Mouse (Mus musculus) kidney, postnatal 0 days (tissue): Measurements from ENCODE around the gene Ahcy. TPM values are rescaled to one million over a fixed set of nuclear protein-coding genes. Genes with fewer than 3 reads are reported as not detected.

Experiments
- ATAC-seq: fragments of 200-750 bp; cut with Nextera tagmentation; replicated peaks from 2 replicates; pipeline ENCODE4 v1.8.0; 2017; ENCODE audit warnings: low read depth, moderate number of reproducible peaks, moderate TSS enrichment, moderate library complexity; ENCODE audit not compliant: low FRiP score
- DNase-seq: peaks from one replicate; pipeline ENCODE4 v3.0.0-alpha.2; 2016; ENCODE audit warnings: low spot score
- H3K27ac ChIP-seq: fragments of 300-500 bp; sonication (generic); 2 replicates; pipeline ENCODE4 v1.5.1; 2014; ENCODE audit warnings: mild to moderate bottlenecking
- H3K27me3 ChIP-seq: fragments of 300-500 bp; sonication (generic); 2 replicates; pipeline ENCODE4 v1.6.1; 2014; ENCODE audit warnings: low read length, mixed read lengths; ENCODE audit not compliant: insufficient read depth
- H3K36me3 ChIP-seq: fragments of 300-500 bp; sonication (generic); 2 replicates; pipeline ENCODE4 v1.6.1; 2014; ENCODE audit warnings: low read length, mixed read lengths; ENCODE audit not compliant: insufficient read depth
- H3K4me1 ChIP-seq: fragments of 300-500 bp; sonication (generic); replicated peaks from 2 replicates; pipeline ENCODE4 v1.6.1; 2014; ENCODE audit warnings: antibody characterized with exemption, low read length, mixed read lengths; ENCODE audit not compliant: insufficient read depth
- H3K4me2 ChIP-seq: fragments of 300-500 bp; sonication (generic); 2 replicates; pipeline ENCODE4 v1.6.1; 2014; ENCODE audit warnings: mild to moderate bottlenecking, low read length, moderate library complexity, mixed read lengths
- H3K4me3 ChIP-seq: fragments of 300-500 bp; sonication (generic); replicated peaks from 2 replicates; pipeline ENCODE4 v1.5.1; 2014; ENCODE audit warnings: low read depth, low read length
- H3K9ac ChIP-seq: fragments of 300-500 bp; sonication (generic); 2 replicates; pipeline ENCODE4 v1.6.1; 2014; ENCODE audit warnings: low read depth, low read length
- H3K9me3 ChIP-seq: fragments of 300-500 bp; sonication (generic); replicated peaks from 2 replicates; pipeline ENCODE4 v1.6.1; 2016; ENCODE audit warnings: low read length, inconsistent platforms, mixed read lengths
- CTCF ChIP-seq: IDR thresholded peaks from 2 replicates; pipeline ENCODE4 v1.5.1; 2016; ENCODE audit warnings: antibody characterized with exemption, low read depth, mild to moderate bottlenecking, moderate library complexity
- WGBS: fragments of 180-500 bp; shearing (Covaris S2); extraction: QIAGEN DNeasy Blood & Tissue Kit; methylation state at CpG from one replicate; pipeline ENCODE4 v1.1.7; 2014; 5-methylcytosine and 5-hydroxymethylcytosine counted together
- polyA plus RNA-seq: library from polyadenylated mRNA; unstranded; fragments of >200 nt; fragmentation: Nextera tagmentation; extraction: Ambion mirVana; gene quantifications from 2 replicates; pipeline ENCODE4 v1.2.1, GENCODE M21; 2015

Gene Ahcy
- polyA plus RNA-seq, 1 experiment from 2014 or later: 47.2 TPM

DNA sequence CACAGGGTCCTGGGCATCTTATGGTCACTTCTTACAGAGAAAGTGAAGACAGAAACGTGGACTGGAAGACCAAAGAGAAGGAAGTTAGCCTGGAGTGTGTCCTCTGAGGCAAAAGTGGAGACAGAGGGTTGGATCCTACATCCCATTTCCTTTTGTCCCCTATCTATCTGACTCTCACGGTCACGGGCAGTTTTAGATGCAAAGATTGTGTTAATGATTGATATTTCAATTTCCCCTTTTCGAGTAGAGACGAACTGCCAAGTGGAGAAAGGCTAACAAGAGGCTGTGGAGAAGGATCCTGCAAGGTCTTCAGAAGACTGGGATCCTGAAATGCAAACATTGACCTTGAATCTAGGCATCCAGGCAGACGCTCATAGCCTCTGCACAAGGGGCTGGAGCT is 14.0 kb upstream of the Ahcy start:
- no peak for ATAC-seq
- Histone ChIP-seq H3K27me3 (no peaks in the 10 kb centered on the region), H3K27ac (no peak overlapping the region), H3K9ac (no peak overlapping the region), H3K4me3 (no peak overlapping the region), H3K4me2 (no peak overlapping the region), H3K4me1 (no peaks in the 10 kb centered on the region), H3K9me3 (no peaks in the 10 kb centered on the region), H3K36me3 (no peaks in the 10 kb centered on the region)
- DNase-seq: no peak
- 58% methylated on average over 6 of the region's 6 CpGs for WGBS
- no peak for TF ChIP-seq CTCF

DNA sequence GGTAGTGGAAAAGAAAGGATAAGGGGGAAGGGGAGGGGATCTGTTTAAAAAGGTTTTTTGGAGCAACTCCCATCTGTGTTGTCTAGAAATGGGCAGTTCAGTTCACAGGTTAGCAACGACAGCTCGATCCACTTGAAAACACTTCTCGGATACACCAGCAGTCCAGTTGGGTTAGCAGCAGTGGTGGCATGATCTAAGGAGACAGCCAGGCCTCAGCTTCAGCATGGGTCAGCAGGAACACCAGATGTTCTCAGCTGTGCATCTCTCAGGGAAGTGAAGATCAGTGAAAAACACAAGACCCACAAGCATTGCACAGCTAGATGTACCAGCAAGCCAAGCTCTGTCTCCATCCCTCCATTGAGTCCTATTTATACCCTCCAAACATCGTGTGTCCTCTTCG is 12.0 kb upstream of the Ahcy start:
- Histone ChIP-seq H3K27me3 (no peaks in the 10 kb centered on the region), H3K4me1 (no peaks in the 10 kb centered on the region), H3K9me3 (no peaks in the 10 kb centered on the region), H3K4me2 (no peak overlapping the region), H3K36me3 (no peaks in the 10 kb centered on the region), H3K4me3 (no peak overlapping the region), H3K9ac (no peak overlapping the region), H3K27ac (no peak overlapping the region)
- DNase-seq (no peak), ATAC-seq (no peak)
- 76% methylated on average over 5 of the region's 5 CpGs for WGBS
- TF ChIP-seq CTCF: no peak

DNA sequence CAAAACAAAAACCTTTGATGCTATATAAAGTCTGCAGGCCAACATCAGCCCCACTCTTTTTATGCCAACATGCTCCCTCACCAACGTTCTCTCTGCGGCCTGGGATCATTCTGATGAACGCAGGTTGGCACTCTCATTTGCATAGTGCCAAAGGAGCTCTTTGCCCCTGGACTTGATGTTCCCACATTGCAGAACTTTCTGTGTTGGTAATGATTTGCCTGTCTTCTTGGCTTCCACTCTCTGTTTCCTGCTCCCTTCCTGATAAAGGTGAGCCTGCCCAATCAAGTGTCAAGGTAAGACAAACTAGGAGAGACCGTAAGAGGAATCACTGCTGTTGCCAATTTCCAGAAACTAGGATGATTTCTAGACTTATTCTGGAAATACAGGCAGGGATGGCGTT is 10.2 kb upstream of the Ahcy start:
- DNase-seq: no peak
- Histone ChIP-seq H3K9ac (no peak overlapping the region), H3K36me3 (no peaks in the 10 kb centered on the region), H3K4me1 (no peaks in the 10 kb centered on the region), H3K27ac (no peak overlapping the region), H3K9me3 (no peaks in the 10 kb centered on the region), H3K27me3 (no peaks in the 10 kb centered on the region), H3K4me2 (no peak overlapping the region), H3K4me3 (no peak overlapping the region)
- WGBS: 76% methylated on average over 5 of the region's 5 CpGs
- ATAC-seq: no peak
- no peak for TF ChIP-seq CTCF

DNA sequence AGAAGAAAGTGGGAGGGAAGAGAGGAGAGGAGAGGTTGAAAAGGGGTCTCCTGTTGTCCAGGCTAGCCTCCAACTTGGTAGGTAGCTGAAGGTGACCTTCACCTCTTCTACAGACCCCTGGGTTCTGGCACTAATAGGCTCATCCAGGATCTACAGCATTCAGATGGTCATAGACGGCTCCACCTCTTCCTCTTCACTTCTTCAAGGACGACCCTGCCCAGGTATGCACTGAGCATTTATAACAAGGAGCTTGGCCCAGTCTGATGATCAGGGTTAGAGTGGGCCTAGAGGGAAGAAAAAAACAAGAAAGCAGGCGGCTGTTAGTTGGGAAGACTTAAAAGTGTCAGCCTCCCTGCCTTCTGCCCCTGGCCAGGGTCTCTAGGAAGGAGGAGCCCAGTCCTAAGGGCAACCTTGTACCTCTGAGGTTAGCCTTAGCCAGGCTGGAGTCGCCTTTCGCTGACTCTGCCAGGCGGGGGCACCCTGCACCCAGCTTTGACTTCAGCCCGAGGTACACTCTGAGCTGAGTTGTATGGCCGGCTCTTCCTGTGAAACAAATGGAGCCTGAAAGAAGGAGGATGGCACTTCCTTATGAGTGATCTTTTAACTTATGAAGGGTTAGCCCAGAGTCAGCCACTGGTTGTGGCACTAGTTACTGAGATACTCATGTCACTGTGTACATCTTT is 8.0 kb upstream of the Ahcy start:
- Histone ChIP-seq H3K9me3 (no peaks in the 10 kb centered on the region), H3K4me2 (no peak overlapping the region), H3K36me3 (no peaks in the 10 kb centered on the region), H3K27me3 (no peaks in the 10 kb centered on the region), H3K4me3 (no peak overlapping the region), H3K27ac (no peak overlapping the region), H3K4me1 (no peaks in the 10 kb centered on the region), H3K9ac (no peak overlapping the region)
- WGBS: 20% methylated on average over 8 of the region's 8 CpGs
- TF ChIP-seq CTCF: peak; percentile 79
- ATAC-seq (peak; percentile 86), DNase-seq (peak; percentile 69)

DNA sequence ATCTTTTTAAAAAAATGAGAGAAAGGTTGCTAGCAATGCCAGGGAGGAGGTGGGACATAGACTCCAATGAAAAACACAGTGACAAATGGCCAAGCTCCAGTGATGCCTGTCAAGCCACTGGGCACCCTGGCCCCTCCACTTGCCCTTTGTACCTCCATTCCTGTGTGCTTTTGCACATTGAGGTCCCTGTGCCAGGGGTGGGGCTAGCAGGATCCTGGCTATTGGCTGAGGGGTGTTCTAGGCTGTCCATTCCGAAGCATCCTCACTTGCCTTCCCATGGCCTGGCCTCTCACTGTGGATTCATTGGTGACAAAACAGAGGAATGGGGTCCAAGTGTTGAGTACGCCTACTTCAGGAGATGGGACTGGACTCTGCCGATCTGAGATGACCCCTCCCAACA is 6.8 kb upstream of the Ahcy start:
- no peak overlapping the region for H3K4me2 ChIP-seq
- no peak for TF ChIP-seq CTCF
- H3K4me1 ChIP-seq: no peaks in the 10 kb centered on the region
- H3K4me3 ChIP-seq: no peak overlapping the region
- H3K9me3 ChIP-seq: no peaks in the 10 kb centered on the region
- H3K27me3 ChIP-seq: no peaks in the 10 kb centered on the region
- no peak overlapping the region for H3K9ac ChIP-seq
- H3K36me3 ChIP-seq: no peaks in the 10 kb centered on the region
- DNase-seq (no peak), ATAC-seq (no peak)
- 91% methylated on average over 3 of the region's 3 CpGs for WGBS
- no peak overlapping the region for H3K27ac ChIP-seq

DNA sequence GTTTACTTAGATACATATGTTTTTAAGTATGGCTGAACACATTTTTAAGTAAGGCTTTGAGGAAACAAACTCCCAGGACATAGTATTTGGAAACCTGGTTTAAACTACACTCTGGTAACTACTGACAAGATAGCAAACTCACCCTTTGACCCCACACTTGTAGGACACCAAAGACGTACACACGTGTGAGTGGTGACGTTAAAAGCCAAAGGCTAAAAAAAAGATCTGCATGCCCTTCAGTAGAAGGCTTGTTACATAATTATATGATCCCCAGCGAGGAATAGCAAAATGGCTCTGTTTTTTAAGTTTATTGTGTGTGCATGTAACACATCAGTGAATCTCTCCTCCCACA is 5.9 kb upstream of the Ahcy start:
- Histone ChIP-seq H3K27me3 (no peaks in the 10 kb centered on the region), H3K9me3 (no peaks in the 10 kb centered on the region), H3K9ac (no peak overlapping the region), H3K27ac (no peak overlapping the region), H3K4me1 (peaks cover under 1% of the 10 kb centered on the region; the same call in 1 of the 2 replicates), H3K36me3 (no peaks in the 10 kb centered on the region), H3K4me2 (no peak overlapping the region), H3K4me3 (no peak overlapping the region)
- ATAC-seq (no peak), DNase-seq (no peak)
- 69% methylated on average over 4 of the region's 4 CpGs for WGBS
- no peak for TF ChIP-seq CTCF
